Mouse (Mus musculus): Measurements from ENCODE around the gene Tubb2a. TPM values are rescaled to one million over a fixed set of nuclear protein-coding genes. Genes with fewer than 3 reads are reported as not detected.

Tubb2a gene
- polyA plus RNA-seq, 1 experiment from 2014 or later: 2,137 TPM

DNA sequence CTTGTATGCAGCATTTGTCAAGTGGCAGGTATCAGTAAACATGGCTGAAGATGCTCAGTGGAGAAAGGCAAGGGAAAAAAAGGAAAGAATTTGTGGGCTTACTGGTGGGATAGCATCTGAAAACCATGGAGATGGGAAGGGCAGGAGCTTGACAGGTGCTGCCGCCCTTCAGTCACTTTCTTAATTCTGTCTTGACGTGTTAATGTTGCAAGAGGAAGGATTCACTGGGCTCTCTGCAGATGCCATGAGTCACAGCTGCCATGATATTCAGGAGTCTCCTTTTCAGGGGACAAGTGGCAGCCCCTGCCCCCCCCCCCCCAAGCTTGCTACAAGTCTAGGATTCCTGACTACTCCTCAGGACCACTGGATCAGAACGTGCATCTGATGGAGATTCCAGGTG lies 34.1 kb upstream of the Tubb2a start:
- no peak for ATAC-seq

DNA sequence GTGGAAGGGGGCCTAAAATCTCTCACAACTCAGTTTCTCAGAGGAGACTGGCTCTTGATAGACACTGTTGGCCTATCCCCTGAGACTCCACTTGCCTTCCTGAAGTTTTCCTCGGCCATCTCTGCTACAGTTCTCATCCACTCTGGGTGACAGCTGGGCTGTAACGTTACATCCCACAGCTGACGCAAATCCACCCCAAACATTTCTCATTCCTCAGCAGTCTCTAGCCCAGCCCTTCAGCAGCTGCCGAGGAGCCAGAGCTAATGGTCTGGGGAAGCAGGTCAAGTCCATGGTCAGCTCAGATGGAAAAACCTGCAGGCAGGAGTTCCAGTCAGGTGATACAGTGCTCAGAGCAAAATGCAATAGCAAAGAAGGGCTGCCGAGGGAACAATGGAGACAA lies 33.2 kb upstream of the Tubb2a start:
- Histone ChIP-seq H3K4me3 (replicated peaks; ENCODE audit: low read length) (no peak overlapping the region), H3K9me3 (ENCODE audit: control insufficient read depth, low read length) (no peaks in the 10 kb centered on the region), H3K27me3 (replicated peaks; ENCODE audit: control insufficient read depth, insufficient read depth, low read length) (no peaks in the 10 kb centered on the region), H3K36me3 (ENCODE audit: control insufficient read depth, insufficient read depth) (no peaks in the 10 kb centered on the region), H3K27ac (ENCODE audit: low read length) (no peak overlapping the region), H3K9ac (replicated peaks; ENCODE audit: low read depth, low read length) (no peak overlapping the region), H3K4me2 (ENCODE audit: low read length) (no peak overlapping the region), H3K4me1 (replicated peaks; ENCODE audit: control insufficient read depth, insufficient read depth, low read length) (no peaks in the 10 kb centered on the region)
- 81% methylated on average over 5 of the region's 5 CpGs for WGBS
- no peak for ATAC-seq

More for the DNA sequence above, 34.1 kb upstream of the Tubb2a start:
- no peaks in the 10 kb centered on the region for H3K27me3 ChIP-seq (replicated peaks; ENCODE audit: control insufficient read depth, insufficient read depth, low read length)
- WGBS: 90% methylated on average over 3 of the region's 3 CpGs
- H3K36me3 ChIP-seq (ENCODE audit: control insufficient read depth, insufficient read depth): no peaks in the 10 kb centered on the region
- H3K9ac ChIP-seq (replicated peaks; ENCODE audit: low read depth, low read length): no peak overlapping the region
- no peak overlapping the region for H3K27ac ChIP-seq (ENCODE audit: low read length)
- H3K4me3 ChIP-seq (replicated peaks; ENCODE audit: low read length): no peak overlapping the region
- no peaks in the 10 kb centered on the region for H3K4me1 ChIP-seq (replicated peaks; ENCODE audit: control insufficient read depth, insufficient read depth, low read length)
- no peaks in the 10 kb centered on the region for H3K9me3 ChIP-seq (ENCODE audit: control insufficient read depth, low read length)
- no peak overlapping the region for H3K4me2 ChIP-seq (ENCODE audit: low read length)

DNA sequence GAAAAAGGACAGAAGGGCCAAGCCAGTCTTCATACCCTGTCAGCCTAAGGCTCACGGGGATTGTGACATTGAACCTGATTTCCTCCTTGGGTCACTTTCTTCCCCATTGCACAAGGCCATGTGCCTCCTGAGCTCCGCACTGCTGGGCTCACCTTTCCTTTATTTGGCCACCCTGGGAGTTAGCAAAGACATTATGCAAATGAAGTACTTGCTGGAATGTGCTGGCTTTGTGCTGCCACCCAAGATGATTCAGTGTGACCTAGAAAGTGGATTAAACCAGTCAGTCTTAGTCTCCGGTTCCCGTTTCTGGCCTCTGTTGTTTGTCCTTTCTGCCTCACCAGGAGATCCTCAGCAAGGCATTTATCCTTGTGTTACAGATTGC lies 31.9 kb upstream of the Tubb2a start:
- Histone ChIP-seq H3K27me3 (replicated peaks; ENCODE audit: control insufficient read depth, insufficient read depth, low read length) (no peaks in the 10 kb centered on the region), H3K4me2 (ENCODE audit: low read length) (no peak overlapping the region), H3K9me3 (ENCODE audit: control insufficient read depth, low read length) (no peaks in the 10 kb centered on the region), H3K4me3 (replicated peaks; ENCODE audit: low read length) (no peak overlapping the region), H3K27ac (ENCODE audit: low read length) (no peak overlapping the region), H3K9ac (replicated peaks; ENCODE audit: low read depth, low read length) (no peak overlapping the region), H3K4me1 (replicated peaks; ENCODE audit: control insufficient read depth, insufficient read depth, low read length) (no peaks in the 10 kb centered on the region), H3K36me3 (ENCODE audit: control insufficient read depth, insufficient read depth) (no peaks in the 10 kb centered on the region)
- ATAC-seq: no peak
- WGBS: 20% methylated on average over 4 of the region's 4 CpGs

DNA sequence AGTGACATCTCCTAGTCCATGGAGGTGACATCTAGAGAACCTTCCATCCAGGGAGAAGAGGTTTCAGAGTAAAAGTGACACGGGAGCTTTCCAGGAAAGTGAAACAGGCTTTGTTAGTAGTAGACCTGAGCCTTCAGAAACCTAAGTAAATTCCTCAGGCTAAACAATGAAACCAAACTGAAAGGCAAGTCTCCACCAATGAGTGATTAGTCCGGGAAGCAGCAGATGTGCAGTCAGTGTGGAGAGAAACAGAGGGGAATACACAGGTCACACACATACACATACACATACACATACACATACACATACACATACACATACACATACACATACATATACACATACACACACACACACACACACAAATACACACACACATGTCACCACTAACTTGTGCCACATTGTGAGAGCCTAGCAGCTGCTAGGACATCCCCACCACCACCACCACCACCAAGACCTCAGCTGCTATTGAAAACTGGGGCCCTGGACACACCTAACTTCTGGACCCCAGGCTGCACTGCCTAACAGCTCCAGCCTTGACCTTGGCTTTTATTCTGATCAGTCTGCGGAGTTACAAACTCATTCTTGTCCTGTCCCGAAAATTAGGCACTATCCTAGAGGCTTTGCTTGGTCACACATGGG lies 31.3 kb upstream of the Tubb2a start:
- no peak overlapping the region for H3K4me2 ChIP-seq (ENCODE audit: low read length)
- 61% methylated on average over 4 of the region's 4 CpGs for WGBS
- no peak overlapping the region for H3K4me3 ChIP-seq (replicated peaks; ENCODE audit: low read length)
- H3K9me3 ChIP-seq (ENCODE audit: control insufficient read depth, low read length): no peaks in the 10 kb centered on the region
- H3K36me3 ChIP-seq (ENCODE audit: control insufficient read depth, insufficient read depth): no peaks in the 10 kb centered on the region
- no peak overlapping the region for H3K9ac ChIP-seq (replicated peaks; ENCODE audit: low read depth, low read length)
- ATAC-seq: no peak
- H3K4me1 ChIP-seq (replicated peaks; ENCODE audit: control insufficient read depth, insufficient read depth, low read length): no peaks in the 10 kb centered on the region
- H3K27ac ChIP-seq (ENCODE audit: low read length): no peak overlapping the region
- H3K27me3 ChIP-seq (replicated peaks; ENCODE audit: control insufficient read depth, insufficient read depth, low read length): no peaks in the 10 kb centered on the region

DNA sequence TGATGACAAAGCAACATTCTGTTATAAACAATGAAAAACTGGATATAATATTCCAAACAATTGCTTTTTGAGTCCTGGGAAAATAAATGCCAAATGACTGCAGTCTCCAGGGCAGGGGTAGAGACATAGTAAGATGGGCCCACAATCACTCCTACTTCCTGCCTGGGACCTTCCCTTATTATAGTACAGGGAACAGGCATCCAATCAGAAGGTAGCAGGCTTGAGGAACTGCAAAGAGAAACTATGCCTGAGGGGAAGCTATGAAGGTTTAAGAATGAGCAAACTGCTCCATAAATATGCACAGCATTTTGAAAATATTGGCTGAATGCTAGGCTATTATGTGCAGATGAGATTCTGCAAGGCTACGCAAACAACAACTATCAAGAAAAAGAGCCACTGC lies 29.2 kb upstream of the Tubb2a start:
- H3K9ac ChIP-seq (replicated peaks; ENCODE audit: low read depth, low read length): no peak overlapping the region
- H3K27ac ChIP-seq (ENCODE audit: low read length): no peak overlapping the region
- H3K27me3 ChIP-seq (replicated peaks; ENCODE audit: control insufficient read depth, insufficient read depth, low read length): no peaks in the 10 kb centered on the region
- WGBS: 100% methylated on average over 1 of the region's 1 CpGs
- H3K36me3 ChIP-seq (ENCODE audit: control insufficient read depth, insufficient read depth): no peaks in the 10 kb centered on the region
- no peak overlapping the region for H3K4me2 ChIP-seq (ENCODE audit: low read length)
- H3K4me1 ChIP-seq (replicated peaks; ENCODE audit: control insufficient read depth, insufficient read depth, low read length): no peaks in the 10 kb centered on the region
- no peak overlapping the region for H3K4me3 ChIP-seq (replicated peaks; ENCODE audit: low read length)
- no peak for ATAC-seq
- no peaks in the 10 kb centered on the region for H3K9me3 ChIP-seq (ENCODE audit: control insufficient read depth, low read length)

DNA sequence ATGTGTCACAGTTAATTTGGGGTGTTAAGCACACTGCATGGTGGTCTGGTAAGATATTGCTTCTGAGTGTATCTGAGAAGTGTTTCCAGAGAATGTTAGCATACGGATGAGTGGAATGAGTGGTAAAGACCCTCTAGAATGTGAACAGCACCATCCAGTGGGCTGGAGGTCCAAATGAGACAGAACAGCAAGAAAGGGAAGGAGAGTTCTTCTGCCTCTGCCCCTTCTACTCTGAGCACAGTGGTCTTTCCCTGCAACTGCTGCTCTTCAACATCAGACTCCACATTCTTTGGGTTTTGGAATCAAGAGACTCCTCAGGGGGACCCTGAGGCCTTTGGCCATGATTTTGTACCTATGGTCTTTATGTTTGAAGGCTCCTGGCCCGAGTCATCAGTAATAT lies 28.4 kb upstream of the Tubb2a start:
- H3K4me2 ChIP-seq (ENCODE audit: low read length): no peak overlapping the region
- WGBS: 93% methylated on average over 2 of the region's 2 CpGs
- H3K4me1 ChIP-seq (replicated peaks; ENCODE audit: control insufficient read depth, insufficient read depth, low read length): no peaks in the 10 kb centered on the region
- ATAC-seq: no peak
- no peaks in the 10 kb centered on the region for H3K9me3 ChIP-seq (ENCODE audit: control insufficient read depth, low read length)
- no peak overlapping the region for H3K27ac ChIP-seq (ENCODE audit: low read length)
- no peak overlapping the region for H3K4me3 ChIP-seq (replicated peaks; ENCODE audit: low read length)
- no peak overlapping the region for H3K9ac ChIP-seq (replicated peaks; ENCODE audit: low read depth, low read length)
- H3K36me3 ChIP-seq (ENCODE audit: control insufficient read depth, insufficient read depth): no peaks in the 10 kb centered on the region
- no peaks in the 10 kb centered on the region for H3K27me3 ChIP-seq (replicated peaks; ENCODE audit: control insufficient read depth, insufficient read depth, low read length)

DNA sequence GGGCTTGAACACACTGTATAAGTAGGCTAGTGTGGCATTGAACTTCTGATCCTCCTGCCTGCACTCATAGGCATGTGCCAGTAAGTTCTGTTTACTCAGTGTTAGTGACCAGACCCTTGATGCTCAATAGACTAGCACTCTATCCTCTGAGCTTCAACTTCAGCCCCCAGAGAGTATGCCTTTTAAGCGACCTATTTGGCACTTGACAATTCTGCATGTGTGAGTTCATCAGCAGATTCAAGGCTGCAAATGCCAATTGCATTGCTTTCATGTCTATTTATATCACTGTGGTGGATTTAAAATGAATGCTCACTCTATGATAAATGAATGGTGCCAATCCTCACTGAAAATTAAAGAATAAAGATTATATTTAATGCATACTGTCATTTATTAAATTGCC lies 27.6 kb upstream of the Tubb2a start:
- WGBS: 76% methylated on average over 1 of the region's 1 CpGs
- no peaks in the 10 kb centered on the region for H3K4me1 ChIP-seq (replicated peaks; ENCODE audit: control insufficient read depth, insufficient read depth, low read length)
- H3K4me2 ChIP-seq (ENCODE audit: low read length): no peak overlapping the region
- no peak for ATAC-seq
- no peak overlapping the region for H3K4me3 ChIP-seq (replicated peaks; ENCODE audit: low read length)
- H3K27ac ChIP-seq (ENCODE audit: low read length): no peak overlapping the region
- no peaks in the 10 kb centered on the region for H3K9me3 ChIP-seq (ENCODE audit: control insufficient read depth, low read length)
- no peak overlapping the region for H3K9ac ChIP-seq (replicated peaks; ENCODE audit: low read depth, low read length)
- H3K36me3 ChIP-seq (ENCODE audit: control insufficient read depth, insufficient read depth): no peaks in the 10 kb centered on the region
- no peaks in the 10 kb centered on the region for H3K27me3 ChIP-seq (replicated peaks; ENCODE audit: control insufficient read depth, insufficient read depth, low read length)

DNA sequence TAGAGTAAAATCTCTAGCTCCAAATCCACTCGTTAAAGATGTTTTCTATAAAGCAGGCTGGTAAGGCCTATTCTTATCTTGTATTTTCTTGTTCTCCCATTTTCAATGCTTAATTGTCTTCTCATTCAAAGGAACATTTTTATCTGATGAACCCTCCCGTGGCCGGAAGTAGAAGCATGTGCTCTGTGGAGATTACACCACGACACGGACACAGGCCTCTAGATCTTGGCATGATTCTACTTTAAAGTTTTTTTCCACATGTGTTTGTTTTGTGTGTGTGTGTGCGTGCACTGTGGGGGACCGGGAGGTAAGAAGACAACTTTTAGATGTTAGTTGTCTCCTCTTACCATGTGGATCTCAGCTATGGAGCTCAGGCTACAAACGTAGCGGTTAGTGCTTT lies 24.1 kb upstream of the Tubb2a start:
- no peaks in the 10 kb centered on the region for H3K27me3 ChIP-seq (replicated peaks; ENCODE audit: control insufficient read depth, insufficient read depth, low read length)
- H3K4me3 ChIP-seq (replicated peaks; ENCODE audit: low read length): no peak overlapping the region
- no peak overlapping the region for H3K4me2 ChIP-seq (ENCODE audit: low read length)
- H3K9me3 ChIP-seq (ENCODE audit: control insufficient read depth, low read length): peaks cover 4% of the 10 kb centered on the region; the same call in 1 of the 2 replicates
- H3K9ac ChIP-seq (replicated peaks; ENCODE audit: low read depth, low read length): no peak overlapping the region
- H3K27ac ChIP-seq (ENCODE audit: low read length): no peak overlapping the region
- no peaks in the 10 kb centered on the region for H3K36me3 ChIP-seq (ENCODE audit: control insufficient read depth, insufficient read depth)
- peaks cover 3% of the 10 kb centered on the region for H3K4me1 ChIP-seq (replicated peaks; ENCODE audit: control insufficient read depth, insufficient read depth, low read length)
- ATAC-seq: no peak
- WGBS: 70% methylated on average over 9 of the region's 9 CpGs

DNA sequence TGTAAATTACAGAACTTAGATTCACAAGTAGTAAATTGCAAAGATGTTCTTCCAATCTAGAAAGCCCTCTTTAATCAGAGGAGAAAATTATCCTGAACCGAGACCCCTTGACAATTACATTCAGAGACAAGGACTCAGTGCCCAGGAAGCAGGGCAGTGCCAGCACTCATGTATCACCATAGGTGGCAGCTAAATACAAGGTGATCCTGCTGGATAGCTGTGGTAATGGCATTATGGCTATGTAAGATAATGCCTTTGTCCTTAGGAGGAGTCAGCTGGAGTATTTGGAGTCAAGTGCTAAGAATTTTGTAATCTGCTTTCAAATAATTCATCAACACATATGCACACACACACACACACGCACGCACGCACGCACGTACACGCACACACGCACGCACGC lies 23.4 kb upstream of the Tubb2a start:
- 91% methylated on average over 10 of the region's 10 CpGs for WGBS
- Histone ChIP-seq H3K9me3 (ENCODE audit: control insufficient read depth, low read length) (peaks cover 4% of the 10 kb centered on the region; the same call in 1 of the 2 replicates), H3K4me2 (ENCODE audit: low read length) (no peak overlapping the region), H3K4me1 (replicated peaks; ENCODE audit: control insufficient read depth, insufficient read depth, low read length) (peaks cover 10% of the 10 kb centered on the region), H3K36me3 (ENCODE audit: control insufficient read depth, insufficient read depth) (no peaks in the 10 kb centered on the region), H3K9ac (replicated peaks; ENCODE audit: low read depth, low read length) (no peak overlapping the region), H3K27ac (ENCODE audit: low read length) (no peak overlapping the region), H3K4me3 (replicated peaks; ENCODE audit: low read length) (no peak overlapping the region), H3K27me3 (replicated peaks; ENCODE audit: control insufficient read depth, insufficient read depth, low read length) (no peaks in the 10 kb centered on the region)
- no peak for ATAC-seq

DNA sequence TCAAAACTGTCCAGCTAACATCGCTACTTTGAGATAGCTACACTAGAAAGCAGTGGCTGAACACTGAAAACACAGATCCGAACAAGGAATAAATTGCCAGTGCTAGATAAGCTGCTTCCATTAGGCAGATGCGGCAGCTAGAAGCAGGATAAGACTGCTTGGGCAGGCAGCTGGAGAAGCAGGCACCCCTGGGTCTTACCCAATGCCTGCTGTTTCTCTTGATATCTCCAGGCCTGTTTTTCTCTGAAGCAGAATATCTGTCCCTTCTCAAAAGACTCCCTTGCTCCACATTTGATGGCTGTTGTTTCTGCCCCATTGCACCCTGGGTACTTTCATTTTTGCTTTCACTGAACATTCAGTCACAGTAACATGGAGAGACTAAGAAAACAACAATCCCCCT lies 22.9 kb upstream of the Tubb2a start:
- no peak overlapping the region for H3K4me3 ChIP-seq (replicated peaks; ENCODE audit: low read length)
- no peak for ATAC-seq
- no peaks in the 10 kb centered on the region for H3K27me3 ChIP-seq (replicated peaks; ENCODE audit: control insufficient read depth, insufficient read depth, low read length)
- WGBS: 88% methylated on average over 3 of the region's 3 CpGs
- H3K27ac ChIP-seq (ENCODE audit: low read length): no peak overlapping the region
- H3K4me2 ChIP-seq (ENCODE audit: low read length): no peak overlapping the region
- H3K4me1 ChIP-seq (replicated peaks; ENCODE audit: control insufficient read depth, insufficient read depth, low read length): peaks cover 15% of the 10 kb centered on the region
- H3K9ac ChIP-seq (replicated peaks; ENCODE audit: low read depth, low read length): no peak overlapping the region
- H3K9me3 ChIP-seq (ENCODE audit: control insufficient read depth, low read length): peaks cover 4% of the 10 kb centered on the region; the same call in 1 of the 2 replicates
- H3K36me3 ChIP-seq (ENCODE audit: control insufficient read depth, insufficient read depth): no peaks in the 10 kb centered on the region
